Mouse (Mus musculus) forebrain, embryonic 13.5 days (tissue): Measurements from ENCODE around the gene Cdip1. TPM values are rescaled to one million over a fixed set of nuclear protein-coding genes. Genes with fewer than 3 reads are reported as not detected.

Experiments used
- ATAC-seq: fragments of 200-750 bp; cut with Nextera tagmentation; 2 replicates; pipeline ENCODE4 v1.8.0; 2017
- H3K27ac ChIP-seq: fragments of 300-500 bp; sonication (generic); 2 replicates; pipeline ENCODE4 v1.5.1; 2015; ENCODE audit warnings: inconsistent platforms, mild to moderate bottlenecking, moderate library complexity
- H3K27me3 ChIP-seq: fragments of 300-500 bp; sonication (generic); 2 replicates; pipeline ENCODE4 v1.6.1; 2015; ENCODE audit warnings: mild to moderate bottlenecking, inconsistent platforms
- H3K36me3 ChIP-seq: fragments of 300-500 bp; sonication (generic); 2 replicates; pipeline ENCODE4 v1.6.1; 2015; ENCODE audit warnings: mild to moderate bottlenecking, inconsistent platforms; ENCODE audit not compliant: poor library complexity, severe bottlenecking
- H3K4me1 ChIP-seq: fragments of 300-500 bp; sonication (generic); 2 replicates; pipeline ENCODE4 v1.6.1; 2015; ENCODE audit warnings: inconsistent platforms
- H3K4me2 ChIP-seq: fragments of 300-500 bp; sonication (generic); 2 replicates; pipeline ENCODE4 v1.6.1; 2015; ENCODE audit warnings: inconsistent platforms, mild to moderate bottlenecking, moderate library complexity
- H3K4me3 ChIP-seq: fragments of 300-500 bp; sonication (generic); 2 replicates; pipeline ENCODE4 v1.5.1; 2015; ENCODE audit warnings: mild to moderate bottlenecking, inconsistent platforms
- H3K9ac ChIP-seq: fragments of 300-500 bp; sonication (generic); 2 replicates; pipeline ENCODE4 v1.6.1; 2015; ENCODE audit warnings: mild to moderate bottlenecking, inconsistent platforms
- H3K9me3 ChIP-seq: fragments of 300-500 bp; sonication (generic); replicated peaks from 2 replicates; pipeline ENCODE4 v1.6.1; 2016; ENCODE audit warnings: inconsistent platforms
- WGBS: fragments of 180-500 bp; shearing (Covaris S2); methylation state at CpG from one replicate; pipeline ENCODE4 v1.1.7; 2015; 5-methylcytosine and 5-hydroxymethylcytosine counted together
- polyA plus RNA-seq: library from polyadenylated mRNA; unstranded; fragments of >200 nt; fragmentation: Nextera tagmentation; extraction: Ambion mirVana; gene quantifications from 2 replicates; pipeline ENCODE4 v1.2.1, GENCODE M21; 2015

Cdip1 gene
- polyA plus RNA-seq, 1 experiment from 2014 or later, result 92.2 TPM

GRCm38 (mm10) chr16:4701211-4701610, 88.9 kb downstream of the Cdip1 start:
- Histone ChIP-seq H3K27ac (no peak overlapping the region), H3K9ac (no peak overlapping the region), H3K27me3 (no peaks in the 10 kb centered on the region), H3K4me2 (no peak overlapping the region), H3K4me3 (no peak overlapping the region), H3K9me3 (no peaks in the 10 kb centered on the region), H3K36me3 (peaks cover 98% of the 10 kb centered on the region), H3K4me1 (no peaks in the 10 kb centered on the region)
- ATAC-seq, result no peak
- 95% methylated on average over 3 of the region's 3 CpGs for WGBS

Other genes starting within 250 kb of the Cdip1 start
- gene Srl, start 248.5 kb downstream of the Cdip1 start, polyA plus RNA-seq, result 25.2 and 30.2 TPM in 2 replicates
- gene Tfap4, start 230.4 kb downstream of the Cdip1 start, polyA plus RNA-seq, result 15.7 and 17.3 TPM in 2 replicates
- 16.7 and 19.4 TPM in 2 replicates for gene Glis2, start 195.6 kb downstream of the Cdip1 start, polyA plus RNA-seq
- 142 and 149 TPM in 2 replicates for gene Pam16, start 165.3 kb downstream of the Cdip1 start, polyA plus RNA-seq
- 2.3 and 2.7 TPM in 2 replicates for gene Vasn, start 150.4 kb downstream of the Cdip1 start, polyA plus RNA-seq
- gene Dnaja3, start 150.3 kb downstream of the Cdip1 start, polyA plus RNA-seq, result 48.0 and 53.2 TPM in 2 replicates
- 19.4 and 20.1 TPM in 2 replicates for gene Coro7, start 110.5 kb downstream of the Cdip1 start, polyA plus RNA-seq
- gene Nmral1, start 70.9 kb downstream of the Cdip1 start, polyA plus RNA-seq, result 158 and 173 TPM in 2 replicates
- 77.0 and 85.1 TPM in 2 replicates for gene Hmox2, start 63.9 kb downstream of the Cdip1 start, polyA plus RNA-seq
- gene 4930562C15Rik, start 45.1 kb upstream of the Cdip1 start, polyA plus RNA-seq, result 0.37 and 0.39 TPM in 2 replicates
- 33.9 and 35.1 TPM in 2 replicates for gene Ubald1, start 90.0 kb upstream of the Cdip1 start, polyA plus RNA-seq
- 79.0 and 86.4 TPM in 2 replicates for gene Mgrn1, start 96.0 kb upstream of the Cdip1 start, polyA plus RNA-seq
- 134 and 142 TPM in 2 replicates for gene Nudt16l1, start 148.5 kb upstream of the Cdip1 start, polyA plus RNA-seq
- 64.1 and 75.8 TPM in 2 replicates for gene Anks3, start 173.9 kb upstream of the Cdip1 start, polyA plus RNA-seq
- gene Sept12, start 207.6 kb upstream of the Cdip1 start, polyA plus RNA-seq, result not detected in 2 replicates
- gene Smim22, start 217.0 kb upstream of the Cdip1 start, polyA plus RNA-seq, result 1.5 TPM in 1 of 2 replicates, not detected in the other
- 88.1 and 102 TPM in 2 replicates for gene Rogdi, start 223.3 kb upstream of the Cdip1 start, polyA plus RNA-seq